Mouse (Mus musculus) heart, embryonic 11.5 days (tissue): ENCODE results near the gene Adgrg1. TPM values are rescaled to one million over a fixed set of nuclear protein-coding genes. Genes with fewer than 3 reads are reported as not detected.

ENCODE experiments used
- ATAC-seq: fragments of 200-750 bp; cut with Nextera tagmentation; replicated peaks from 2 replicates; pipeline ENCODE4 v1.8.0; 2017; ENCODE audit warnings: moderate library complexity; ENCODE audit not compliant: insufficient number of reproducible peaks, low FRiP score, low TSS enrichment
- H3K27ac ChIP-seq: fragments of 300-500 bp; sonication (generic); 2 replicates; pipeline ENCODE4 v1.5.1; 2014; ENCODE audit warnings: mild to moderate bottlenecking, low read depth, low read length
- H3K27me3 ChIP-seq: fragments of 300-500 bp; sonication (generic); 2 replicates; pipeline ENCODE4 v1.6.1; 2014; ENCODE audit warnings: mild to moderate bottlenecking, low read length, mixed read lengths; ENCODE audit not compliant: control insufficient read depth, insufficient read depth
- H3K36me3 ChIP-seq: fragments of 300-500 bp; sonication (generic); 2 replicates; pipeline ENCODE4 v1.6.1; 2014; ENCODE audit warnings: mild to moderate bottlenecking, low read length, moderate library complexity, mixed read lengths; ENCODE audit not compliant: control insufficient read depth, insufficient read depth
- H3K4me1 ChIP-seq: fragments of 300-500 bp; sonication (generic); 2 replicates; pipeline ENCODE4 v1.6.1; 2014; ENCODE audit warnings: low read length; ENCODE audit not compliant: control insufficient read depth, insufficient read depth
- H3K4me2 ChIP-seq: fragments of 300-500 bp; sonication (generic); 2 replicates; pipeline ENCODE4 v1.6.1; 2014; ENCODE audit warnings: mild to moderate bottlenecking, moderate library complexity
- H3K4me3 ChIP-seq: fragments of 300-500 bp; sonication (generic); 2 replicates; pipeline ENCODE4 v1.5.1; 2014; ENCODE audit warnings: low read depth, low read length
- H3K9ac ChIP-seq: fragments of 300-500 bp; sonication (generic); 2 replicates; pipeline ENCODE4 v1.6.1; 2014; ENCODE audit warnings: mild to moderate bottlenecking, low read depth, low read length, moderate library complexity
- H3K9me3 ChIP-seq: fragments of 300-500 bp; sonication (generic); replicated peaks from 2 replicates; pipeline ENCODE4 v1.6.1; 2016; ENCODE audit warnings: low read length; ENCODE audit not compliant: control insufficient read depth
- WGBS: fragments of 180-500 bp; shearing (Covaris S2); extraction: QIAGEN DNeasy Blood & Tissue Kit; methylation state at CpG from one replicate; pipeline ENCODE4 v1.1.7; 2014; ENCODE audit not compliant: insufficient replicate concordance; 5-methylcytosine and 5-hydroxymethylcytosine counted together
- polyA plus RNA-seq: library from polyadenylated mRNA; unstranded; fragments of >200 nt; fragmentation: Nextera tagmentation; extraction: Ambion mirVana; gene quantifications from 2 replicates; pipeline ENCODE4 v1.2.1, GENCODE M21; 2014

The Adgrg1 gene
- polyA plus RNA-seq, 1 experiment from 2014 or later = 7.5 TPM

DNA sequence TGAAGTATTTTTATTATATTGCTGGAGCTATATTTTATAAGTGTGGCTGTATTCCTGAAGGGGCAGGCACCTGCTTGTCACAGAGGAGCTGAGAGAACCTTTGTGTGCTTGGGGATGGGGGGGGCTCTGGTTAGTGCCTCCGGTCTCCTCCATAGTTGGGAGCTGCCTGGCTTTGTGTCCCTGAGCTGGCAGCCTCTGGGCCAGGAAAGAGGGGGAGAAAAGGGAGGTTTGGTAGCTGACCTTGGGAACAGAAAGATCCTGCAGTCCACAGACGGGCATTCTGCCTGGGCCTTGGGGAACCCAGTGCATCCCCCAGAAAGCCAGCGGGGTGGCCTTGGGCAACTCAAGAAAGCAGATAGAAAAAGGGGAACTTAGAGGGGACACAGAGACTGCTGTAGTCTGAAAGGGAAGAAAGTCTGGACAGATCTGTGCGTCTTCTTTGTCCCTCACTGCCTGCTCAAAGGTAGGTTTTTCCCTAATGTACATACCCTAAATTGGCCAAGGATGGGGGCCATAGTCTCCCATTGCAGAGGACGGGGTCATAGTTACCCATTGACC, 20.9 kb downstream of the Adgrg1 start:
- no peak overlapping the region for H3K4me3 ChIP-seq
- no peaks in the 10 kb centered on the region; the same call in 1 of the 2 replicates for H3K27me3 ChIP-seq
- H3K9me3 ChIP-seq = no peaks in the 10 kb centered on the region
- H3K9ac ChIP-seq = no peak overlapping the region
- WGBS = 79% methylated on average over 5 of the region's 5 CpGs
- no peaks in the 10 kb centered on the region for H3K36me3 ChIP-seq
- no peak for ATAC-seq
- peaks cover 21% of the 10 kb centered on the region for H3K4me1 ChIP-seq
- no peak overlapping the region for H3K4me2 ChIP-seq
- no peak overlapping the region for H3K27ac ChIP-seq

DNA sequence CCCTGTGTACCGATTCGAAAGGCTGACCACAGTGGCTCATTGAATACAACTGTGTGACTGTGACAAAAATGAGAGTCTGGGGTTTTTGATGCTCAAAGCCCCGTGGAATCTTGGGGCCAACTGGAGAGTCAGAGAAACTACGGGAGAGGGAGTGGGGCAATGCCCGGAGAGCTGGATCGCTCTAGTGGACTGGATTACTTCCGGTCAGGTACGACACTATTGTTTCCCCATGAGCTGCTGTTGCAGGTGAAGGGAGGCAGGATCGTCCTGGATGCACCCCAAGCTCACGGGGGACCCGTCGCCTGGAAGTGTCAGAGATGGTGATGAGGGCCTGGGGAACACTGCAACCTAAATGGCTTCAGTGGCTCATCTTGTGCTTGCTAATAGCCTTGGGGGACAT, 21.5 kb downstream of the Adgrg1 start:
- no peaks in the 10 kb centered on the region for H3K9me3 ChIP-seq
- ATAC-seq = no peak
- H3K27ac ChIP-seq = no peak overlapping the region
- no peak overlapping the region for H3K4me2 ChIP-seq
- no peaks in the 10 kb centered on the region for H3K36me3 ChIP-seq
- 79% methylated on average over 12 of the region's 12 CpGs for WGBS
- no peaks in the 10 kb centered on the region; the same call in 1 of the 2 replicates for H3K27me3 ChIP-seq
- peaks cover 25% of the 10 kb centered on the region for H3K4me1 ChIP-seq
- no peak overlapping the region for H3K9ac ChIP-seq
- no peak overlapping the region for H3K4me3 ChIP-seq

DNA sequence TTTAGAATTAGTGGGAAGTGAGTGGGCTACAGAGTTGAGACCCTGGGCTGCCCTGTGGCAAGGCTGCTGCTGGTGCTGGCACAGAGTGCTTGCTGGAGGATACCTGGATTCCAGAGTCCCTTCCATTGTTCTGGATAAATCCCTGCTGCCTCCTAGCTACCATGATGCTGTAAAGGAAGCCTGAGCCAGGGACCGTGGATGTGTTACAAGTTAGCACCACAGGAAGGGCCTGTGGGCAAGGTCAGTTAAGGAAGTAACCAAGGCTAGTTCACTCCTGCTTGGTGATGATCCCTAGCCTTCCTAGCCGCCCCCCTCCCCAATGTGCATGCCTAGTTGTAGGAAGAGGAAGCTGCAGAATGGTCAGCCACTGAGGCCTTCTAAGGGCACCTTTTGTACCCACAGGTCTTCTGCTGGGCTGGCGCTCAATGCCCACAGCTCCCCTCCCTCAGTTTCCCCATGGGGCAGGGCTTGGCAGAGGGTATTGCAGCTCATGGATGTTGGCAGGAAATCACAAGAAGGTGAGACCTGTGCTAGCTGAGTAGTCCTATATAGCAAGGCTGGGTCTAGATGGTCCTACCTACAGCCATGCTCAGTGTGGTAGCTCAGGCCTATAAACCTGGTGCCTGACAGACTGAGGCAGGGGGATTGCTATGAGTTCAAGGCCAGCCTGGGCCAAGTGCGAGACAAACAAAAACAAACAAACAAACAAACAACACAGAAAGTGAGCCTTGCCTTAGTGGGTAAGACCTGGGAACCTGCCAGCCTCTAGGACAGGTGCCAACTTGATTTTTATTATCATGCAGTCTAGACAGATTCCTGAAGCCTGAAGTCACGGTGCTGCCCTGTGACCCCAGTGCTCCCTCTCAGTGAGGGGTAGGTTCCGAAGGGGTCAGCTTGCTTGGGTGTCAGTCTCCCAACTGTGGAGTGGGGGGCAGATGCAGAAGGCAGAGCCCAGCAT, 22.6 kb downstream of the Adgrg1 start:
- WGBS = 62% methylated on average over 6 of the region's 6 CpGs
- ATAC-seq = no peak
- Histone ChIP-seq H3K4me1 (peaks cover 26% of the 10 kb centered on the region), H3K9me3 (no peaks in the 10 kb centered on the region), H3K27me3 (no peaks in the 10 kb centered on the region; the same call in 1 of the 2 replicates), H3K4me2 (no peak overlapping the region), H3K9ac (no peak overlapping the region), H3K4me3 (no peak overlapping the region), H3K36me3 (no peaks in the 10 kb centered on the region), H3K27ac (no peak overlapping the region)

DNA sequence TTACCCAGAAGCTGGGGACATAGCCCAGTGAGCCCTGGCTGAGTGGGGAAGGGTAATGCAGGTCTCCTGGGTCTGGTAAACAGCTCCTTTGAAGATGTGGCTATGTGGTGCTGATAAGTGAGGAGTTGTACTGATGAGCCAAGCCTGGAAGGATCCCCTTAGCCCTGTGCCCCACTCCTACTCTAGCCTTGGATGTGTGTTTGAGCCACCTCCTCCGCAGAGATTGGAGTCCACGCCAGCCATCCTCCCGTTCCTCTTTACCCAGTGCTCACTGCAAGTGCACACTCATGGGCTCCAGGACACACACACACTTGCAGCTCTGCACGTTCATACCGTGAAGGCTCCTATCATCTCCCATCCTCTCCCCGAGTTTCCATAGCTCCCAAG, 23.3 kb downstream of the Adgrg1 start:
- Histone ChIP-seq H3K4me1 (peaks cover 27% of the 10 kb centered on the region), H3K4me2 (no peak overlapping the region), H3K9ac (no peak overlapping the region), H3K4me3 (no peak overlapping the region), H3K27ac (no peak overlapping the region), H3K9me3 (no peaks in the 10 kb centered on the region), H3K27me3 (no peaks in the 10 kb centered on the region; the same call in 1 of the 2 replicates), H3K36me3 (no peaks in the 10 kb centered on the region)
- ATAC-seq = no peak
- 59% methylated on average over 6 of the region's 6 CpGs for WGBS

DNA sequence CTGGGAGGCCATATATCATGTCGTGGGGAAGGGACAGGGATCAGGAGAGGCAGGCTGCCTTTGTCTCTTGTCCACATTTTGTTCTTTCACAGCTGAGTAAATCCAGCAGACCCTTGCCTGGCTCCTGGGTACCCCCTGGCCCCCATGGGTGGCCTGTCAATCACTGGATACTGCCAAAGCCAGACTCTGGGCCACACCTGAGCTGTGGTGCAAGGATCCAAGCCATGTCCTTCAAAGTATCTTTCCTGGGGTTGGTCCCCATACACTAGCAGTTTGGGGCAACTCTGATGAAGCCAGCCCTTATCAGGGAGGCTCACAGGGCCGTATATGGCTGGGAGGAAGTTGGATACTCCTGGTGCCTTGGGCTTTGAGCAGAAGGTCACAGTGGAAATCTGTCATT, 23.9 kb downstream of the Adgrg1 start:
- Histone ChIP-seq H3K9ac (no peak overlapping the region), H3K27me3 (no peaks in the 10 kb centered on the region; the same call in 1 of the 2 replicates), H3K36me3 (no peaks in the 10 kb centered on the region), H3K4me1 (peaks cover 26% of the 10 kb centered on the region), H3K9me3 (no peaks in the 10 kb centered on the region), H3K4me3 (no peak overlapping the region), H3K27ac (no peak overlapping the region), H3K4me2 (no peak overlapping the region)
- no peak for ATAC-seq
- 43% methylated on average over 2 of the region's 2 CpGs for WGBS

DNA sequence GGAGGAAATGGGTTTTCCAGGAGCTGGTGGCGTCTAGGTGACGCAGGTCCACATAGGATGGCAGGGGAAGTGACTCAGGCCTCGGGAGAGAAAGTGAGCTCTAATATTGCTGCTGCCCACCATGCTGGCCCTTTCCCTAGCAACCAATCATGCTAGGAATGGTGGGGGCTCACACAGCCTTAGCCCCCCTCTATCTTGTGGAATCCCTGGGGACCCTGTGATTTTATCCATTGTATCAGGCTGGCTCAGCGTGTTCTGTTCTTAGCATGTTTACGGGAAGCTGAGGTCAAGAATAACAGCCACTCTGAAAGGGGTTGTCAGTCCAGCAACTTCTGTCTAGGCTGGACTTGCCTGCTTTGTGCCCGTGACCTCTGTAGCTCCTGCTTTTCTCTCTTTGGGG, 24.5 kb downstream of the Adgrg1 start:
- Histone ChIP-seq H3K4me3 (no peak overlapping the region), H3K9ac (no peak overlapping the region), H3K4me1 (peaks cover 20% of the 10 kb centered on the region), H3K27ac (no peak overlapping the region), H3K27me3 (no peaks in the 10 kb centered on the region; the same call in 1 of the 2 replicates), H3K4me2 (no peak overlapping the region), H3K9me3 (no peaks in the 10 kb centered on the region), H3K36me3 (no peaks in the 10 kb centered on the region)
- WGBS = 53% methylated on average over 6 of the region's 6 CpGs
- no peak for ATAC-seq

DNA sequence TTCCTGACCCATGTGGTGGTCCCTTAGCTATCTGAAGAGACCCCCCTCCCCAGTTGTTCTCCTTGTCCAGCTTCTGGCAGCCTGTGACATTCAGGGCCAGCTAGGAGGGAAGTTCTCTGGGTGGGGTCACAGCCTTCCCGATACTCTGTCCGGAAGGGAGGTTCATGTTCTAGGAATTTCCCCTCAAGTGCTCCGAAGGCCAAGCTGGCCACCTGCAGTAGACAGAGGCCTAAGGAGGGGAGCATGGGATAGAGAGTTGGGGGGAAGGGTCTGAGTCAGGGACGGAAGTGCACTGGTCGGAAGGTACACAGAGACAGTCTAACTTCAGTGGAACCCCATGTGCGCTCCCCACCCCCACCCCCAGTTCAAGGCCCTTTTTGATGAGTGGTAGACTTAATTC, 25.4 kb downstream of the Adgrg1 start:
- H3K9me3 ChIP-seq = no peaks in the 10 kb centered on the region
- H3K9ac ChIP-seq = no peak overlapping the region
- H3K4me1 ChIP-seq = peaks cover 14% of the 10 kb centered on the region
- H3K4me2 ChIP-seq = no peak overlapping the region
- H3K36me3 ChIP-seq = no peaks in the 10 kb centered on the region
- no peak overlapping the region for H3K4me3 ChIP-seq
- 54% methylated on average over 6 of the region's 6 CpGs for WGBS
- H3K27me3 ChIP-seq = no peaks in the 10 kb centered on the region; the same call in 1 of the 2 replicates
- no peak overlapping the region for H3K27ac ChIP-seq
- no peak for ATAC-seq

DNA sequence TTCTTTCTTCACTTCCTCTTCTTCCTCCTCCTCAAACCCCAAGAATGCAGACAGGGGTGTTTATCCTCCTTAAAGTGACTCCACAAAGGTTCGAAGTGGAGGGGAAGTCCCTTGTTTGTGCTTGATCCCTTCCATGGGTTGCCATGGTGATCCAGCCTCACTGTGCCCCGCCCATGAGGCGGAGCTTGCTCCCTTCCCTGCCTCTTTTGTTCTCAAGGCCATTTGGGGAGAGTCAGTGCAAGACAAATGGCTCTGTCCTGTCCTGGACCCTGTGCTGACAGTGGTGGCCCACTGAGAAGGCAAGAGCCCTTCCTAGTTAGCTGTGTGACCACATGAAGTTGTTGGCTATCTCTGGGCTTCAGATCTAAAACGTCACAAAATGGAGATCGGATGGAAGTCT, 26.1 kb downstream of the Adgrg1 start:
- H3K9me3 ChIP-seq = no peaks in the 10 kb centered on the region
- no peak for ATAC-seq
- H3K27ac ChIP-seq = peak overlapping the region; percentile 41; the same call in 1 of the 2 replicates
- no peak overlapping the region for H3K4me3 ChIP-seq
- peaks cover 14% of the 10 kb centered on the region for H3K4me1 ChIP-seq
- no peak overlapping the region for H3K4me2 ChIP-seq
- H3K9ac ChIP-seq = no peak overlapping the region
- 26% methylated on average over 5 of the region's 5 CpGs for WGBS
- H3K27me3 ChIP-seq = no peaks in the 10 kb centered on the region; the same call in 1 of the 2 replicates
- H3K36me3 ChIP-seq = no peaks in the 10 kb centered on the region
